Mouse (Mus musculus): ENCODE measurements around the gene Hnrnpab.

DNA sequence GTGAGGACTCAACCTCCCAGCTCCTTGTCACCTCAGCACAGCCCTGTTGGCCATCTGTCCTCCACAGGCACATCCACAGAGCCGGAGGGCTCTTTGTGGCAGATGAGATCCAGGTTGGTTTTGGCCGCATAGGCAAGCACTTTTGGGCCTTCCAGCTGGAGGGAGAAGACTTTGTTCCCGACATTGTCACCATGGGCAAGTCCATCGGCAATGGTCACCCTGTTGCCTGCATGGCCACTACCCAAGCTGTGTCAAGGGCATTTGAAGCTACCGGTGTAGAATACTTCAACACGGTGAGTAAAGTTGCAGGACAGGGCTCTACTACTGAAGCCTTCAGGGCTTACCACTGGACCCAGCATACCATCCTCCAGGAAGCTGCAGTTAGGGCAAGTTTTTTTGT is 12.8 kb downstream of the Hnrnpab start:
- TF ChIP-seq CTCF (conservative IDR thresholded peaks at IDR 0.05; ENCODE audit: insufficient read depth, insufficient read length, low read depth, low read length): no peak
- TF ChIP-seq POLR2A (IDR thresholded peaks at IDR 0.05; ENCODE audit: low read depth, low read length): no peak
